Mouse (Mus musculus): ENCODE data around the gene Ankrd61.
A peak's percentile ranks its signal among the peaks of the same experiment; 100 is the strongest.

Gene Ankrd61

DNA sequence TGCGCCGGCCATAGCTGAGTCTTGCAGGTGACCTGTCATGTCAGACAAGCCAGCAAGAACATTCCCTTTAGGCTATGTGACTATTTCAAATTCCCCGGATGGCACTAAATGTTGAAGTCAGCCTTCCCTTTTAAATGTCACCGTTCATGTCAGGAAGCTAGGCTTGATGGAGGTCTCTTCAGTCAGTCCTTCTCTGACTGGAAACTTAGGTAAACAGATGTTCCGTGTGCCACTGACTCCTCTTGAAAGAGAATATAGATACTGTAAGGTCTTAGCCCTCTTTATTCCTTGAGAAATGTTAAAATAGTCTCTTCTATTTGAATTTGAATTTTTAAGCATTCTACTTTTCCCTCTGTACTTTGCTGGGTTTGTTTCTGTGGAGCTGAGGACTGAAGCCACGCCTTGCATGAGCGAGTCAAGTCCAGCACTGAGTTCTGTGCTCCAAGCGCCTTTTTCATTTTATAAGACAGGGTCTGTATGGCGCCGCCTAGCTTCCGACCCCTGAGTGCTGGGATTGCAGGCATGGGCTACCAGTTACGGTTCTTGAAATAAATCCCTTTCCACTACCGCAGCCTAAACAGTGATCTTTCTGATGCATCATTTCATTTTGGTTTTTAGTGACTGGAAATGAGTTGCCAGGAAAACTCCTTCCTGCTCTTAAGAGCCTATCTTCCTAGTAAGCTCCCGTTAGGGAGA lies at the start of gene Ankrd61:
TSS of gene Ankrd61 (minus strand) at position 51 of the 696 bp plus-strand sequence.
- DNase-seq (ENCODE audit: low read depth), result no peak

- no peak for DNase-seq (ENCODE audit: low read depth)
Measured at GRCm38 (mm10) chr5:143943231-143944125, 46.0 kb upstream of the Ankrd61 start.

DNA sequence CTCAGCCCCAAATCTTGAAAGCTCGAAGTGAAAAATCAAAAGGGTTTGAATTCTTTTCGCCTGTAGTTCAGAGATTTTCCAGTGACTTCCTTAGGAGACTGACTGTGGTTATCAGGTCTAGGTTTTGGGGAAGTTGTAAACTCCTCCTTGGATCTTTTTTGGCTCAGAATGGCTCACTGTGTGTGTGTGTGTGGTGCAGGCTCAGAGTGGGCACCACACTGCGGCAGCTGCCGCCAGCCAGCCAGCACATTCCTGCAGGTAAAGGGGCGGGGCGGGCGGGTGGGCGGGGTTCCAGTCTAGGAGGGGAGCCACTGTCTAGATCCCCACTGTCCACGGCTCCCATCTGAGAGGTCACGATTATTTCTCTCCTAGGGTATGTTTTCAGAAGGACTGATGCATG lies 44.1 kb upstream of the Ankrd61 start:
- no peak for DNase-seq (ENCODE audit: low read depth)

DNA sequence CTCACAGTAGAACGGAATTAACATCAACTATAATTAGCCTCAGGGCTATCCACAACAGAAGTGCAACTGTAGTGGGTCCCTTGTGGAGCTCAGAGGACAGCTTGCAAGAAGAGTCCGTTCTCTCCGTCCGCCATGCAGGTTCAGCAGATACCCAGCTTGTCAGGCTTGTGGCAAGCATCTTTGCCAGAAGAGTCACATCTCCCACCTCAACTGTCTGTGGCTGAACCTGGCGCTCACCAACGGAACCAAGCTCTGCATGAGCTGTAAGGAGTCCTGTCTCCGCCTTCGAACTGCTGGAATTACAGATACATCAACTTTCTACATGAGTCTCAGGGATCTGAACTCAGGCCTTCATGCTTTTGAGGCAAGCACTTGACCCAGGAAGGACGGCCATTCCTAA lies 38.7 kb upstream of the Ankrd61 start:
- DNase-seq (ENCODE audit: low read depth), result no peak

GRCm38 (mm10) chr5:143933875-143934274 lies 36.4 kb upstream of the Ankrd61 start:
- DNase-seq (ENCODE audit: low read depth), result no peak

DNA sequence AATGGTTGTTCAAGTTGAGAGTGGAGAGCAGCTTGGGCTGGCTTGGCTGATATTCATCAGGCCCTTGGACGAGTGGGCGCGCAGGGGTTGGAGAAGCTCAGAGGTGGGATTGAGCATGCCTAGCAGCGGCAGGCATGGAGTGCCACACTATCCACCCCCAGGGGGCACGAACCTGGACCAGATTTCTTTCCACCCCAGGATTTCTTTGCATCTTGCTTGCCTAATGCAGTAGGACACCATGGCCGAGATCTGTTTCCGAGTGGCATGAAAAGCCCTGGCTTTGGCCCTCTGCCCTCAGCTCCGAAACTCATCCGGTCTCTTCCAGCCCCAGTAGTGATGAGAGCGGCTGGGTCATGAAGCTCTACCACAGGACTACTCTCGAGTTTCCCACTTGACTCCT lies 35.9 kb upstream of the Ankrd61 start:
- no peak for DNase-seq (ENCODE audit: low read depth)

GRCm38 (mm10) chr5:143932831-143933230 lies 35.3 kb upstream of the Ankrd61 start, which contains the start of gene Rsph10b:
Gene Rsph10b, plus strand, starts transcription at chr5:143933035.
- DNase-seq (ENCODE audit: low read depth), result no peak

DNA sequence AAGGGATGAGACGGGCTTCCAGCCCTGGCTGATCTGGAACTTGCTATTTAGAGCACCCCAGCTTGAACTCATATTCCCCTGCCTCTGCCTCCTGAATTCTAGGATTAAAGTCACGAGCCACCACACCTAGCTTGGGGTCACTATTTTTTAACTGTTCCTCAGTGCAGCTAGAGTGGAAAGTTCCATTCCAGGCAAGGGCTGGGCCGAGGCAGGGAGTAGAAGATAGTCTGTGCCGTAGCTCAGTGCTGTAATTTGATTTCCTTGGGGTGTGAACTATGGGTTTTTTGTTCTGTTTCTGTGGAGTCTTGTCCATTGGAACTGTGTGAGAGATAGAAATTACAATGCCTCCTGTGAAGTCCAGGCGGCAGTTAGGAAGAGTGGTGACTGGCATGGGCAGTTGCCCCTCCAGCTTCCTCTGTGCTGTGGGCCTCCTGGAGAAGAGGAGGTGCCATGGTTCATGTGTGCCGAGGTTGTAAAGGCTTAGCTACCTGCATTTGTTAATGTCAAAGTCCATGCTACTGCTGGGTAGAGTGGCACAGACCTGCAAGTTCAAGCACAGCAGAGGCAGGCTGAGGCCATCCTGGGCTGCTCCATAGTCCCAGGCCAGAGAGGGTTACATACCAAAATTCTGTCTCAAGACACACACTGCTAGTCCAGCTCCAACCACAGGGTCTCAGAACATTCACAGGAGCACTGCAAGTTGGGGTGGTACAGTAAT lies 34.5 kb upstream of the Ankrd61 start:
- no peak for DNase-seq (ENCODE audit: low read depth)

DNA sequence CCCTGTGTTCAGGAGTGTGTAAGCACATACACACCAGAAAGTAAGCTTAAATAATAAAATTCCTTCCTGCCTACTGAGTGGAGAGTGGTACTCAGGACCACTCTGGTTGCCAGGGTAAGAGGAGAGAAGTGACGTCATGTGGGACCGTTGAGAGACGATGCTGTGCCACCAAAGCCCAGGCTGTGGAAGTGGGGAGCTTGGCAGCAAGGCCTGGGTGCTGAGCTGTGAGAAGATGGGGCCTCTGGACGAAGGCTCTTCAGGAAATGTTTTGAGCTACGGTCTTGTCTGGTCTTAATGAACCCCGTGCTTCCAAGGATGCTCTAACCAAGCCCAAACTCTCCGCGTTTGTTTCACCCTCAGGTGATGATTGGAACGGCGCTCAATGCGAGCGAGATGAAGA lies 33.2 kb upstream of the Ankrd61 start:
- DNase-seq (ENCODE audit: low read depth), result no peak

- DNase-seq (ENCODE audit: low read depth), result no peak
Measured at GRCm38 (mm10) chr5:143929291-143929690, 31.8 kb upstream of the Ankrd61 start.

DNA sequence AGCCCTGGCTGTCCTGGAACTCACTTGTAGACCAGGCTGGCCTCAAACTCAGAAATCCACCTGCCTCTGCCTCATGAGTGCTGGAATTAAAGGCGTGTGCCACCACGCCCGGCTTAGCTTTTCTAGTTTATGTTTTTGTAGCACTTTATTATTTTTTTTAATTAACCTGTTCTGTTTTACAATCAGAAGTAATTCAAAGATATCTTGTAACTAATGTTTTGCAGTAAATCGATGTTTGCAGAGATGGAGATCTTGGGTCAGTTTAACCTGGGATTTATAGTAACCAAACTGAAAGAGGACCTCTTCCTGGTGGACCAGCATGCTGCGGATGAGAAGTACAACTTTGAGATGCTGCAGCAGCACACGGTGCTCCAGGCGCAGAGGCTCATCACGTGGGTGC lies 30.4 kb upstream of the Ankrd61 start, which contains the start of gene Gm42421:
TSS of gene Gm42421 (plus strand) at position 301 of the 400 bp plus-strand sequence.
- DNase-seq (ENCODE audit: low read depth), result no peak

DNA sequence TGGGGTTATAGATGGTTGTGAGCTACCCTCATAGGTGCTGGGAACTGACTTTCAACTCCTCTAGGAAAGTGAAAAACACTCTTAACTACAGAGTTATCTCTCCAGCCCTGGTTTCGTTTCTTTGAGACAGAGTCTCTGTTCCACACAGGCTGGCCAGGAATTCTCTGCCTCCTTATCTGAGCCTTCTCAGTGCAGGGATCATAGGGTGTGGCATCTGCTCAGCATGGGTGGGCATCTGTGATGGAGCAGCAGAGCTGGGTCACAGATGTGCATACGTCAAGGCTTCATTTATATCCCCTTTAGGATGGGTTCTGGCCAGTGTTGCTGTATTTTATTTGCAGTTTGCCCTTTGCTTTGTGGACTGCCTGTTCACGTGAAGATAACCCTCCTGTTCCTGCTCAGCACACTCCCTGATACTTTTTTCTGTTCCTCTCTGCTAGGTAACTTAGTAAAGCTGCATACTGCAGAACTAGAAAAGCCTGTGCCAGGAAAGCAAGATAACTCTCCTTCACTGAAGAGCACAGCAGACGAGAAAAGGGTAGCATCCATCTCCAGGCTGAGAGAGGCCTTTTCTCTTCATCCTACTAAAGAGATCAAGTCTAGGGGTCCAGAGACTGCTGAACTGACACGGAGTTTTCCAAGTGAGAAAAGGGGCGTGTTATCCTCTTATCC lies 27.4 kb upstream of the Ankrd61 start:
- DNase-seq (ENCODE audit: low read depth), result peak; percentile 46

GRCm38 (mm10) chr5:143918120-143918519 lies 20.6 kb upstream of the Ankrd61 start:
- no peak for DNase-seq (ENCODE audit: low read depth)

GRCm38 (mm10) chr5:143917418-143917817 lies 19.9 kb upstream of the Ankrd61 start:
- peak; percentile 65 for DNase-seq (ENCODE audit: low read depth)

- no peak for DNase-seq (ENCODE audit: low read depth)
Measured at GRCm38 (mm10) chr5:143916221-143916620, 18.7 kb upstream of the Ankrd61 start.

DNA sequence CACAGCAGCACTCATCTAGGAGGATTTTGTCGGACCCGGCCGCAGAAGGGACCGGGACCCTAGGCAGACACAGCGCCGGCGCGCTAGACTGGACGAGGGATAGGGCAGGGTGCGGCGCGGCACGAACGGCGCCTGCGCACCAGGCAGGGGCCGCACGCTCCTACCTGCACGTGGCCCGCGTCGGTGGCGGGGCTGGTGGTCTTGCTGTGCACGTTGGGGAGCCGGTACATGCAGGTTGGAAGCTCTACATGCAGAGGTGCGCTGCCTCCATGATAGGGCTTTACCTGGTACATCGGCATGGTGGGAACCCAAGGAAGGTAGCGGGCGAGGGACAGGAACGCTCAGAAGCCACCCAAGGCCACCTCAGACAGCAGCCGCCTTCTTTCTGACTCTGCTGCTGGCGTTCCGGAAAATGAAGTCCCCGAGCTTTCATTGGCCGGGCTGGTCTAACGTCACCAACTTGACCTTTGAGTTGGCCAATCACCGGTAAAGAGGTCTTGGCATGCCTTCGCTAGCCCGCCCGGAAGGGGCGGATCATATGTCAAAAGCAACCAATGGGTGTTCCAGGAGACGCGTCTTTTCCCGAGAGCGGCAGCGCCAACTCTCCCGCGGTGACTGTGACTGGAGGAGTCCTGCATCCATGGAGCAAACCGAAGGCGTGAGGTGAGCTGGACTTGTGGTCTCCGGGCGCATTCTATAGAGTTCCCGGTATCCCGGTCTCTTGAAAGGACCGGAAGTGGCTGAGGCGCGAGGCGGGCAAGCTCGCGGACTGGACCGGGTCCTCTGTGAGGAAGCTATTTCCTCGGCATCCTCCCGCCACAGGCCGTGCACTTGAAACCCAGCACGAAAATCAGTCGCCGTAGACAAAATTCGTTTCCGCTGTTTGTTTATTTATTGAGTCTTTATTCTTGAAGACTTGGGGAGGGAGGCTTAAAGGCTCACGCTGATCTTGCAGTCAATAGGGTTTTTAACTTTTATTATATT lies 12.2 kb upstream of the Ankrd61 start, which contains the start of the genes Aimp2 and Pms2:
TSS of gene Aimp2 (minus strand) at position 431 of the 984 bp plus-strand sequence.
TSS of gene Pms2 (plus strand) at position 548 of the 984 bp plus-strand sequence.
- peak; percentile 99 for DNase-seq (ENCODE audit: low read depth)

DNA sequence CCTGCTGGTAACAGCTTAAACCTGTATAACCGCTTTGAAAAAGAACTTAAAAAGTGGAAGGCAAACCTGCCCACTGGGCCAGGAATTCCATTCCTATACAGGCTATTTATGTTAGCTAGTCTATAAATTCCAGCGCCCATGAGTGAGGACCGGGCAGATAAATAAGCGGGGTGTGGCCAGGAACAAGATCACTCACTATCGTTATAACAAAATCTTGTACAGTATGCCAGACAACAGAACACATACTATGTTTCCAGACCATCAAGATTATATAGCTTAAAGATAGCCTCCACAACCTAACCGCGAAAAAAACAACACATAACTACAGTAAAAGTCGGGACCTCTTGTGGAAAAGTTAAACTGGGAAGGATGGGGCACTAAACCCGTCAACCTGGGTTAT lies 11.4 kb upstream of the Ankrd61 start:
- peak; percentile 43 for DNase-seq (ENCODE audit: low read depth)

GRCm38 (mm10) chr5:143906429-143906828 lies 8.9 kb upstream of the Ankrd61 start:
- DNase-seq (ENCODE audit: low read depth), result no peak

GRCm38 (mm10) chr5:143903813-143904212 lies 6.3 kb upstream of the Ankrd61 start:
- DNase-seq (ENCODE audit: low read depth), result no peak

DNA sequence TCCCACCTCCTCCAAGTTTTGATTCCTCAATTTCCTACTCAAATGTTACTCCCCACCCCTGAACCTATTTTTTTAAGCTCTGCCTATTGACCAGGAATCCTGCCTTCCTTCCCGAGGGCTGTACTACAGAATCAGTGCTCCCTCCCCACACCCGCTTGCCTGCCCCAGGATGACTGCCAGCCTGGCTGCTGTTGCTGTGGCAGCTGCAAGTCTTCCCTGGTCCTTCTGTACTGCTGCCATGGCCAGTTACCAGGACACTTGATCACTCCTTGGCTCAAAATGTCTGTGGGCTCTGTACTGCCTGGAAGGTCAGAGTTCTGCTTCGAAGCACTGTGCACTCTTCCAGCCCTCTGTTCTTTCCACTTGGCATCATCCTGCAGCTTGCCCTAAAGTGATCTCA lies 4.6 kb upstream of the Ankrd61 start:
- no peak for DNase-seq (ENCODE audit: low read depth)

Data from c-Kit-positive CD71-positive TER-119-negative erythroid progenitor cells, embryonic 14.5 days (primary cell).